Mouse (Mus musculus): ENCODE results near the gene Tssk1. TPM values are rescaled to one million over a fixed set of nuclear protein-coding genes. Genes with fewer than 3 reads are reported as not detected.

The Tssk1 gene
- polyA plus RNA-seq, 1 experiment: 0.14 TPM

DNA sequence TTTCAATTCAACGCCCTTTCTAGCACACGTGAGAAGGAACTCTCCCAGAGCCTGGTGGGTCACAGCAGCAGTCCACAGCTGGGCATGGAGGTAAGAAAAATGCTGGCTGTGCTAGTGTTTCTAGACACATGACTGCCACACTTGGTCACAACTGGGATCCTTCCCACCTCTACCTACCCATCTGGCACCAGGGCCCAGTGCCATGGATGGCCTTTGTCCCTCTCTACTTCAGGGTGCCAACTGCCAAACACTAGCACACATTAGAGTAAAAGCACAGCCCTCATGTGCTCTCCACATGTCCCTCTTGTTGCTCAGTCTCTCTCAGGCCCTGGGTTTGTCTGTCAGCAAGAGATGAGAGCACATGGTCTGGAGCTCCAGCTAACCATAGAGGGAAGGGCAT is 35.6 kb downstream of the Tssk1 start:
- no peaks in the 10 kb centered on the region for H3K36me3 ChIP-seq (ENCODE audit: control insufficient read depth, insufficient read depth, low read length)
- H3K4me1 ChIP-seq (ENCODE audit: control insufficient read depth, insufficient read depth, low read length): no peaks in the 10 kb centered on the region
- no peak overlapping the region for H3K4me3 ChIP-seq (ENCODE audit: insufficient read depth, low read depth, low read length)
- no peak for DNase-seq
- H3K27ac ChIP-seq (ENCODE audit: insufficient read depth, low read depth, low read length): no peak overlapping the region
- no peak for TF ChIP-seq CTCF (conservative IDR thresholded peaks at IDR 0.05; ENCODE audit: insufficient read depth, insufficient read length, low read depth, low read length)
- TF ChIP-seq POLR2A (IDR thresholded peaks at IDR 0.05; ENCODE audit: low read depth, low read length): no peak
- WGBS: 75% methylated on average over 2 of the region's 2 CpGs
- no peaks in the 10 kb centered on the region for H3K27me3 ChIP-seq (replicated peaks; ENCODE audit: control insufficient read depth, insufficient read depth, low read length)

DNA sequence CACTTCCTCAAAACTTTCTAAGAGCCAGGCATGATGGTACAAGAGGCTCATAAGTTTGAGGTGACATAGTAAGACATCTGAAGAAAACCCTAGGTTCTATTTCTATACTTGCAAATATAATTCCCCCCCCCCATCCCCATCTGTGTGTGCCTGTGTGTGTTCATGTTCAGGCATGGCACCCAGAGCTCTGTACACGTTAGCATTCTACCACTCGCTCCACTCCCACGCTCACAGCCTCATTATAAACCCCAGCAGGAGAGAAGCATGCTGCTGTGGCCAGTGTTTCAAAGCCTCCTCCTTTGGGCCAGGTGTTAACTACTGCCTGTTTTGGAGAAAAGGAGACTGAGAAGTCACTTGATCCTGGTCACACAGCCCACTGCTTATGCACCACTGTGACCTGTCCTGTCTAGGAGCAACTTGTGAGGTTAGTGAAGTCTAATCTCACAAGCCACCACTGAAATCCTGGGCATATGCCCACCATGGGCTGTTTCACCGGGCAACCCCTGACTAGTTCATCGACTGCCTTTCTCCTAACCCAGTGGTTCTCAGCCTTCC is 38.0 kb downstream of the Tssk1 start:
- H3K4me3 ChIP-seq (ENCODE audit: insufficient read depth, low read depth, low read length): no peak overlapping the region
- no peaks in the 10 kb centered on the region for H3K36me3 ChIP-seq (ENCODE audit: control insufficient read depth, insufficient read depth, low read length)
- TF ChIP-seq POLR2A (IDR thresholded peaks at IDR 0.05; ENCODE audit: low read depth, low read length) (no peak), CTCF (conservative IDR thresholded peaks at IDR 0.05; ENCODE audit: insufficient read depth, insufficient read length, low read depth, low read length) (no peak)
- H3K27ac ChIP-seq (ENCODE audit: insufficient read depth, low read depth, low read length): no peak overlapping the region
- WGBS: 63% methylated on average over 5 of the region's 5 CpGs
- H3K27me3 ChIP-seq (replicated peaks; ENCODE audit: control insufficient read depth, insufficient read depth, low read length): no peaks in the 10 kb centered on the region
- DNase-seq: no peak
- H3K4me1 ChIP-seq (ENCODE audit: control insufficient read depth, insufficient read depth, low read length): no peaks in the 10 kb centered on the region

DNA sequence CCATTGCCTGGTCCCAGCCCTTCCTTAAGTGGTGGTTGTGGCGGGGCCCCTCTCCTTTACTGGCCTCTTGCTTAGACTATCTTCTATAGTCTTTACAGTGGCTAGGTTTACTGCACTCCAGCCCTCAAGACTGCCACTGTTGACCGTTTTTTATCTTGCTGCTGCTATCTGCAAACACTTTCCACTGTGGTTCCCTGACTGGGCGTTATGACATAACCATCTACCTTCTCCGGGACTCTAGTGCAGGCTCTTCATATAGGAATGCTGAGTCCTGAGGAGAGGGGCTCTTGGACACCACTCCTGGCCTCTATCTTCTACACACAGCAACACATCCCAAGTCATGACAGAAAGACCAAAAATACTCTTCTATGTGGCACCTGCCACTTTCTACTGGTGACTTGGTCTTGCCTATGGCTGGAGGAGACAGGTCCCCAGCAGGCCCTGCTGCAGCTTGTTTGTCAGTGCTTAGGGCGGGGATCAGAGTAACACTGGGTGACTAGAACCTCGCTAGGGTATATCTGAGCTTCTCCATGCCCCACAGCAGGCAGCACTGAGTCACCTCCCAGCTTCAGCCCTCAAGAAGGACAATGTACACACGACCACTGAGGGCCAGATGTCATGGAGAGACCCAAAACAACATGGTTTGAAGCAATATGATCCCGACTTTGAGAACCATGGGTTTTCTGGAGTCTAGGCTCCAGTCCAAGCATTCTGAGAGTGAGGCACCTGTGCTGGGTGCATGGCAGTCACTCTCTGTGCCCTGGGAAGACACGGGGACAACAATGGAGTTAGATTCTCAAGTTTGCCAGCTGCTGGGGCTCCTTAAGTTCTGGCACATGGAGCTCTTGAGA is 39.8 kb downstream of the Tssk1 start:
- no peak overlapping the region for H3K27ac ChIP-seq (ENCODE audit: insufficient read depth, low read depth, low read length)
- no peaks in the 10 kb centered on the region for H3K36me3 ChIP-seq (ENCODE audit: control insufficient read depth, insufficient read depth, low read length)
- H3K4me1 ChIP-seq (ENCODE audit: control insufficient read depth, insufficient read depth, low read length): no peaks in the 10 kb centered on the region
- H3K27me3 ChIP-seq (replicated peaks; ENCODE audit: control insufficient read depth, insufficient read depth, low read length): no peaks in the 10 kb centered on the region
- WGBS: 74% methylated on average over 9 of the region's 9 CpGs
- no peak overlapping the region for H3K4me3 ChIP-seq (ENCODE audit: insufficient read depth, low read depth, low read length)
- no peak for TF ChIP-seq CTCF (conservative IDR thresholded peaks at IDR 0.05; ENCODE audit: insufficient read depth, insufficient read length, low read depth, low read length)
- TF ChIP-seq POLR2A (IDR thresholded peaks at IDR 0.05; ENCODE audit: low read depth, low read length): no peak
- no peak for DNase-seq

DNA sequence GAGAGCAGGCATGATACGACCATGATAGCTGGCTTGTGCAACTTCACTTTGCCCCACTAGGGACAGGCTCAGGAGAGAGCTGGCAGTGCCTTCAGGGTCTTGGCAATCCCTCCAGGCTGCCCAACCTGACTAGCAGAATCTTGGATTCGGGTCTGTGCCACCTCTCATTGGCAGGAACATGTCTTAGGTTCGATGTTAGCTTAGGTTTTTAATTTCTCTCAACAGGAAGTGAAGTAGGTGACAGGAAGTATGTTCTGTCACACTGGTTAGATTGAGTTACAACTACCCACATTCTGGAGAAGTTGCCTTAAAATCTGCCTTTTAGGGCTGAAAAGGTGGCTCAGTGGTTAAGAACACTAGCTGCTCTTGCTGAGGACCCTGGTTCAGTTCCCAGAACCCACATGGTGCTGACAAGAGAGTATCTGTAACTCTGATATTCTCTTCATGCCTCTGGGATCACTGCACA is 40.5 kb downstream of the Tssk1 start:
- H3K4me3 ChIP-seq (ENCODE audit: insufficient read depth, low read depth, low read length): no peak overlapping the region
- no peak for TF ChIP-seq CTCF (conservative IDR thresholded peaks at IDR 0.05; ENCODE audit: insufficient read depth, insufficient read length, low read depth, low read length)
- no peak for TF ChIP-seq POLR2A (IDR thresholded peaks at IDR 0.05; ENCODE audit: low read depth, low read length)
- DNase-seq: no peak
- H3K4me1 ChIP-seq (ENCODE audit: control insufficient read depth, insufficient read depth, low read length): no peaks in the 10 kb centered on the region
- 52% methylated on average over 3 of the region's 3 CpGs for WGBS
- H3K27ac ChIP-seq (ENCODE audit: insufficient read depth, low read depth, low read length): no peak overlapping the region
- H3K27me3 ChIP-seq (replicated peaks; ENCODE audit: control insufficient read depth, insufficient read depth, low read length): no peaks in the 10 kb centered on the region
- no peaks in the 10 kb centered on the region for H3K36me3 ChIP-seq (ENCODE audit: control insufficient read depth, insufficient read depth, low read length)

DNA sequence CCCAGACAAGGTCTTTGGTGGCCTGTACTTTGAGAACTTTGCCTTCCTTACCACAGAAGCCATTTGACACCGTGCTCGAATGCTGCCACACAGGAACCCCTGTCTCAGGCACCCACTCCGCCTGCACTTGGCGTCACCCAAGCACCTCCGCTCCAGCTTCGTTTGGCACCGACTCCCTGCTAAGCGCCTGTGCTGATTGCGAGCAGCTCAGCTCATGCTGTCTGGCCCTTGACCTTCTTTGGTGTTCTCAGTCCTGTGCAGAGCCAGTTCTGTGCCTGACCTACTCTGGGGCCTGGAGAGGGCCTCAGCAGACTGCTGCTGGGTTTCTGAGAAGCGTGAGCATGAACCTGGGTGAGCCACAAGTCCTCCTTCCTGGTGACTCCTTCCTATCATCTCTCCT is 42.8 kb downstream of the Tssk1 start:
- TF ChIP-seq POLR2A (IDR thresholded peaks at IDR 0.05; ENCODE audit: low read depth, low read length): no peak
- TF ChIP-seq CTCF (conservative IDR thresholded peaks at IDR 0.05; ENCODE audit: insufficient read depth, insufficient read length, low read depth, low read length): no peak
- no peak for DNase-seq
- WGBS: 86% methylated on average over 10 of the region's 10 CpGs
- no peaks in the 10 kb centered on the region for H3K4me1 ChIP-seq (ENCODE audit: control insufficient read depth, insufficient read depth, low read length)
- no peaks in the 10 kb centered on the region for H3K27me3 ChIP-seq (replicated peaks; ENCODE audit: control insufficient read depth, insufficient read depth, low read length)
- no peaks in the 10 kb centered on the region for H3K36me3 ChIP-seq (ENCODE audit: control insufficient read depth, insufficient read depth, low read length)
- no peak overlapping the region for H3K4me3 ChIP-seq (ENCODE audit: insufficient read depth, low read depth, low read length)
- no peak overlapping the region for H3K27ac ChIP-seq (ENCODE audit: insufficient read depth, low read depth, low read length)

- no peaks in the 10 kb centered on the region for H3K36me3 ChIP-seq (ENCODE audit: control insufficient read depth, insufficient read depth, low read length)
- no peak overlapping the region for H3K27ac ChIP-seq (ENCODE audit: insufficient read depth, low read depth, low read length)
- 74% methylated on average over 7 of the region's 7 CpGs for WGBS
- no peak overlapping the region for H3K4me3 ChIP-seq (ENCODE audit: insufficient read depth, low read depth, low read length)
- DNase-seq: no peak
- H3K27me3 ChIP-seq (replicated peaks; ENCODE audit: control insufficient read depth, insufficient read depth, low read length): no peaks in the 10 kb centered on the region
- TF ChIP-seq CTCF (conservative IDR thresholded peaks at IDR 0.05; ENCODE audit: insufficient read depth, insufficient read length, low read depth, low read length): no peak
- TF ChIP-seq POLR2A (IDR thresholded peaks at IDR 0.05; ENCODE audit: low read depth, low read length): no peak
- H3K4me1 ChIP-seq (ENCODE audit: control insufficient read depth, insufficient read depth, low read length): no peaks in the 10 kb centered on the region
These were observed 44.2 kb downstream of the Tssk1 start for GRCm38 (mm10) chr16:17938187-17938586.

DNA sequence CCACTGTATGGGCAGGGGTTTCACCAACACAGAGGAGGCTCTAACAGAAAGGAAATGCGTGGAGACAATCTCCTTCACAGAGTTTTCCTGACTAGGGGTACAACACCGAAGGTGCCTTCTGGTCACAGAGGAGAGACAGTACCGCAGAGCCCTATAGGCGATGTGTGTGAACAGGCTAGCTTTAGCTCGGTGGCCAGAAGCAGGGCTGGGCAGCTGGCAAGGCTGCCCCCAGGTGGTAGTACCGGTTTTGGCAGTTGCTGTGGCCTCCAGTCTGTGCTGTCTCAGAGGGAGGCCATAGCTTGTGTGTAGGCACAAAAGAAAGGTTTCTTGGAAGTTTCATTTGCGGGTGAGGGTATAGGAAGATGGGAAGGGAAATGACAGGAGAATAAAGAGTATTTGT is 44.8 kb downstream of the Tssk1 start:
- peak; percentile 80 for DNase-seq
- no peak overlapping the region for H3K4me3 ChIP-seq (ENCODE audit: insufficient read depth, low read depth, low read length)
- TF ChIP-seq POLR2A (IDR thresholded peaks at IDR 0.05; ENCODE audit: low read depth, low read length): no peak
- peak; percentile 91 for TF ChIP-seq CTCF (conservative IDR thresholded peaks at IDR 0.05; ENCODE audit: insufficient read depth, insufficient read length, low read depth, low read length)
- no peaks in the 10 kb centered on the region for H3K4me1 ChIP-seq (ENCODE audit: control insufficient read depth, insufficient read depth, low read length)
- no peaks in the 10 kb centered on the region for H3K36me3 ChIP-seq (ENCODE audit: control insufficient read depth, insufficient read depth, low read length)
- H3K27ac ChIP-seq (ENCODE audit: insufficient read depth, low read depth, low read length): no peak overlapping the region
- H3K27me3 ChIP-seq (replicated peaks; ENCODE audit: control insufficient read depth, insufficient read depth, low read length): no peaks in the 10 kb centered on the region
- 9% methylated on average over 7 of the region's 7 CpGs for WGBS

Data from kidney, adult 2 months (tissue).